Mouse (Mus musculus): ENCODE data around the gene Ckap4. TPM values are rescaled to one million over a fixed set of nuclear protein-coding genes. Genes with fewer than 3 reads are reported as not detected.
"Not testable (repeated sequence)": the region's sequence is repeated elsewhere in the genome, so short reads cannot be mapped to it uniquely, and the experiment has no call there.

Gene Ckap4
- total and polyA plus RNA-seq, 3 experiments = 20.8 to 44.7 (median 24.5) TPM

DNA sequence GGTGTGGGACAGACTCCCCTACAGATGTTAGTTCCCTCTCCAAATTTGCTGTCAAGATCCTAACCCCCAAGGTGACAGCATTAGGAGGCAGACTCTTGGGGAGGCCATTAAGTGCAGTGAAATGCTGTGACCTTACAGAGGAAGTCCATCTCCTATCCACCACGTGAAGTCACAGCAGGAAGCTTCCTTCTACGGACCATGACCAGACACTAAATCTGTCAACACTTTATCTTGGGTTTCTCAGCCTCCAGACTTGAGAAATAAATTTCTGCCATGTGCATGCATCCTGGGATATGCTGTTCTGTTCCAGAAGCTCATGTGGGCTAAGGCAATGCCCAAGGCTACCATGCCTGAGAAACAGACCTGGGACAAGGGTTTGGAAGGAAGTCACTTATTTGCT, 35.0 kb downstream of the Ckap4 start:
- DNase-seq = no peak

DNA sequence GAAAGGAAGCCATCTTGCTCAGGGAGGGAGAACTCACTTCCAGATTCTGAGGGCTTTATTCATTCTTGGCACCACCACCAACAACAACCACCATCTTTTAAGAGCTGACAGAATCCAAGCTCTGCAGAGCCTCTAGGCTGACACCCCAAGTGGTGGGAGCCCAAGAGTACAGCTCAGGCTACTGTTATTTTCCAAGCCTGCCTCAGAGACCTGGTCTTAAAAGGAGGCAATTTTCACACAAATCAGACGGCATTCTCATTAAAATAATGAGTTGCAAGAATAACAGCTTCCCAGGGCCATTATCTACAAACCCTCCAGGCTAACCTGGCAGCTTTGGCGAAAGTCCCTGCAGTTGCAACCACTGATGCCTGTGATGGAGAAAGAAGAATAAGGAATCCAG, 37.1 kb downstream of the Ckap4 start:
- DNase-seq = no peak

DNA sequence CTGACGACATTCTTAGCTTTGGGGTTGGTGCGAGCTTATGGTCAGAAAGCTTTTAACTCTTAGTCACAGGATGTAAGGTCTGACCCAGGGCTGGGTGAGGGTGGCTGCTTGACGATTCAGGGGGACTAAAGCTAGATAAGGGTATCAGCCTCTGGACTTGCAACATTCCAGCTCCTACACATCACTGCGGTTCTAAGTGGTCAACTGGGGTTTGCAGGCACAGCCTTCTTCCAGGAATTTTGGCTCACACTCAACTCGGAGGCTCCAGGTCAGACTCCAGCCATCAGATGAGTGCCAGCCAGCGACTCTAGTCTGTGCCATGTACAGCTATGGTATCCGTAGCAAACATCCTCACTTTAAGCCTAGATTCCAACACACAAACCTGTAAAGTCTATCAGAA, 39.4 kb downstream of the Ckap4 start:
- no peak for DNase-seq

DNA sequence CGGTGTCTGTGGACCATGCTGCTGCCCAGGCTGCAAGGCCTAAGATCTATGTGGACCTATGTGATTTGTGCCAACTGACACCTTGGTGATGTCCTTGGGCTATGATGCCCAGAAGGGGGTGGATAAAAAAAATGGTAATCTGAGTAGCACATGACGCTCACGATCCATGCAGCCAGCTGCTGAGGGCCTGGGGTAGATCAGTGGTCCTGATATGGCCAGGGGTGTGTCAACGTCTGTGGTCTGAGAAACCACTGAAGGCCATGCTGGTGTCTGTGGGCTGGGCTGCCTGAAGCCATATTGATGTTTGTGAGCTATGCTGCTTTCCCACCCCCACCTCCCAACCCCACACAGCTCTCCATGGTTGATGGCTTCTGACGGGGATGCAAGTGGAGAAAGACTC, 43.7 kb downstream of the Ckap4 start:
- DNase-seq = no peak

DNA sequence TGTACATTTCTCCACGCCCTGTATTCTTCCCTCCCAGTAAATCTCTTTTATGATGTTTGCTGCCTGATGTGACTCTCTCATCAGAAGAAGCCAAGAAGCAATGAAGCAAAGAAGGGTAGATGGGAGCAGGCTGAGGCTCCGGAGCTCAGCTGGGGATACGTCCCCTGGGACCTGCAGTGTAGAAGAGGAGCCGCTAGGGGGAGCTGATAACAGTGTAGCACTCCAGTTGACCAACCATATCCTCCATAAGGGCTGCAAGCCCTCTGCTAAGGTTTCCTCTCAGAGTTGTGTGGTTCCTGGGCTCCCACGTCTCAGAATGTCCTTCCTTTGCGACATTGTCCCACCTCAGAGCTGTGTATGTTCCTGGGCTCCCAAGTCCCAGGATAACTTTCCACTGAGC, 45.5 kb downstream of the Ckap4 start:
- peak; percentile 68 for DNase-seq

DNA sequence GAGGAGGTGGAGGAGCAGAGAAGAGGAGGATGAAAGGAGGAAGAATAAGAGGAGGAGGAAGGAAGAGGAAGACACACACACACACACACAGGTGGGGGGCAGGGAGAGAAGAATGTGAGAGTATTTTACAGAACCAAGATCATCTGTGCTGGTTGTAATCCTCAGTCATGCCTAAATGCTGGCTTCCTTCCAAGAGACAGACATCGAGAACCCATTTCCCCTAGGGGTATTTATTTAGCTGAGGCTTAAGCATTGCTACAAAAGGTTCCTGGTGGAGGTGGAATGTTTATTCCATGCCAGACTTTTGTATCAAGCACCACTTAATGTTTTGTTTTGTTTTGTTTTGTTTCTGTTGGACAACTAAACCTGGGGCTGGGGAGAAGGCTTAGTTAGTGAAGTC, 49.2 kb downstream of the Ckap4 start:
- DNase-seq = no peak

DNA sequence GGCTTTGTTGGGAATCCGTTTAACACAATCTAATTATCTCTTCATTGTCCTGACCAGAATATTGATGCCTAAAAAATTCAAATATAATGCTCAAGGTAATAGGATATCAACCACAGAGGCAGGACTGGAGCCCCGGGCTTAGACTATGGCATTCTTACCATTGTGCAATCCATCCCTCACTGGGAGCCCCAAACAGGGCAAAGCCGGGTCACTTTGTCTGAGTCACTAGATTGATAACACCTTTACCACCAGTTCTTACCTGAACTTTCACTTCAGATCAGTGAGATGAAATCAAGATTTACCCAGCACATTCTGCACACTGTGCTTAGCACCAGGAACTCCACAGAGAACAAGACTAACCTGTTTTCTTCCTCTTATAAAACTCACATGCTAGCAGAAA, 50.3 kb downstream of the Ckap4 start:
- DNase-seq = no peak

DNA sequence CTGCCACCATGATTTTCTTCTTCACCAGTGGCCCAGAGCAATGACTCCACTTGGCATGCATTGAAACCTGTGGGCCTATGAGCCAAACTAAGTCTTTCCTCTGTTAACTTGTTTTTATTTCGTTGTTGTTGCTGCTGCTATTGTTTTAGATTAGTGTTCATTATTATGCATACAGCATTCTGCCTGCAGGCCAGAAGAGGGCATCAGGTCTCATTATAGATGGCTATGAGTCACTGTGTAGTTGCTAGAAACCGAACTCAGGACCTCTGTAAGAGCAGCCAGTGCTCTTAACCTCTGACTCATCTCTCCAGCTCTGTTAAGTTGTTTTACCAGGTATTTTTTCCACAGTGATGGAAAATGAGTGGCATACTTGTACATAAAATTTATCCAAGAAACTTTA, 50.8 kb downstream of the Ckap4 start:
- DNase-seq = no peak

DNA sequence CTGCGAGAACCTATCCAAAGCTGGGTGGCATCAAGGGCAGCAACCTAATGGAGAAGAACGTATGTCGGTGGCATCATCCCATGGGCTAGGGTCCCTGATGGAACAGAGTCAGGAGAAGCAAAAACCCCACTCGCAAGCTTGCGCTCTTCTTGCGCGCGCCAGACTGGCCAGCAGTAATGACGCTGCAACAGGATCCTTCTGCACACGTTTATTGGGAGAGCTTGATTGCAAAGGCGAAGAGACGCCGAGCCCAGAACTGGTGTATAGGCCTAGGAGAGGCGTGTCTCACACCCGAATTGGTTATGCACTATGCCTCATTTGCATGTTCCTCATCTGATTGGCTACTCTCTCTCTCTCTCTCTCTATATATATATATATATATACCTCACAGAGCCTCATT, 51.4 kb downstream of the Ckap4 start:
- not testable (repeated sequence) for DNase-seq

DNA sequence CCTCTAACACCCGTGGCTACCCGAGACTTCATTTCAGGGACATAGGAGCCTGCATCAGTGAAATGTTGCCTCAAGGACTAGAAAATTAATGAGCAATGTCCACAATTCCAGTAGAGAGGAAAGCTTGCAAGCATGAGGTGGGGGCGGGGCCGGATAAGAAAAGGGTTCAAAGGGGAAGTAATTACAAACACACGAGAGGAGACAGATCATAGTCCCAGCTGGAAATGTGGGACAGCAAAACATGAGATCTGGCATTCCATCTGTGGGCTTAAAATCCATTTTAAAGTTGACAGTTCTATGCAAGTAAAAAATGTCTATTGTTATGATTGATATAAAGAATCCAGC, 52.6 kb downstream of the Ckap4 start:
- no peak for DNase-seq

DNA sequence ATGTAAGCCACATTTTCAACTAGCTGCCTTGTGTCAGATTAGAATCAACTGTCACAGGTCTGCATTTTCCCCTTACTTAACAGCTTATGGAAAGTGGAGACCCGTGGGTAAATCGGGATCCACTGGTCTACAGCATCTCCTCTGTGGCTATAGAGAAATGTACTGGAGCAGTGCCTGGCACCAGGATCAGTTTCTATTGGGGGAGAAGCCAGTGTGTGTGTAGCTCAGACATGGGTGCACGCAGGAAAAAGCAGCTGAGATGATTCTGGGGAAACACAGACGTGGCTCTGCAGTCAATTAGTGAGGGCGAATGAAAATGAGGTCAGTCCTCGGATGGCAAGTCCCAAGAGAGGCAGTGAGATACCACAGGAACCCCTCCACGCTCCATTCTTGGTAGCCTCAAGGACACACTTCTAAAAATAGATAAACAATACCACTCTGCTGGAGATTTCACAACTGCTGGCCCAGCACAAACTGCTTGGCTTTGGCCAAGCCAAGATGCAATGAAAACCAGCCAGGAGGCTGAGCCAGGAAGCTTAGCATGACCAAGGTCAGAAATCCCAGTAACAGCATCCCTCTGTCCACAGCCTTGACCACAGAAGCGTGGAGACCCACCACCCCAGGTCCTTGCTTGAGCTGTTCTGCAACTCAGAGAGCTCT, 53.1 kb downstream of the Ckap4 start:
- DNase-seq = peak; percentile 69

DNA sequence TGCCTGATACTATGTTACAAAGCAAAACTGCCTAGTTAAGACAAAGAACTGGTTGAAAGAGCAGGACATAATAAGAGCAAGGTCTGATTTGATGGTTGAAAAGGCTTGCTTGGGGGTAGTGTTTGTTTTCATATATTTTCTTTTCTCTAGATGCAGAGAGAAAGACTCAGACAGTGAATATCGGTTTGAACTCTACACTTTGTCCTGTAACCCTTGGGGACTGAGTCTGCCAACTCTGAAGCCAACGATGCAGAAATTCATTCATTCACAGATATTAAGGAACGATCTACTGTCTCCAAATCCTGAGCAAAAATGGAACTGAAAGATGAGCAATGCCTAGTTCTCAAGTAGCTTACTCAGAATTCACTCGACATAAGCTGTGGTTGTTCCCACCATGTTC, 53.7 kb downstream of the Ckap4 start:
- DNase-seq = no peak

DNA sequence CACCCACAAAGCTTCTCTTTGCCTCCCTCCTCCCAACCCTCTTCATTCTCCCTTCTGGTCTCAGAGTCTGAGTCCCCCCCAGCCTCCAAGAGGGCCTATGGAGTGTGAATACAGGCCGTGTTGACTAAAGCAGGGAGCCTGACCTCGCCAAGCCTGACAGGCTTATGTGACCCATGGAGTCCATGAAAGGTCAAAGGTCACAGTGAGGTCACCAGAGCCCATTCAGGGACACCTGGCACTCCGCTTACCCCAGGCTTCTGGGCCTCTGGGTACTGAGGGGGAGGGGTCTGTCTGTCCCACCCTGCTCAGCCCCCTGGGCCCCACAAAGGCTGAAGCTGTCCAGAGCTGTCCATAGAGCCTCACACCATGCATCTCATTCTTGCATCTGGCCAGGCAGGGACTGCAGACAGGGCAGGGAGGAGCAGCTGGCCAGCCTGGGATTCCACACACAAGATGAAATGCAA, 56.2 kb downstream of the Ckap4 start:
- DNase-seq = no peak

DNA sequence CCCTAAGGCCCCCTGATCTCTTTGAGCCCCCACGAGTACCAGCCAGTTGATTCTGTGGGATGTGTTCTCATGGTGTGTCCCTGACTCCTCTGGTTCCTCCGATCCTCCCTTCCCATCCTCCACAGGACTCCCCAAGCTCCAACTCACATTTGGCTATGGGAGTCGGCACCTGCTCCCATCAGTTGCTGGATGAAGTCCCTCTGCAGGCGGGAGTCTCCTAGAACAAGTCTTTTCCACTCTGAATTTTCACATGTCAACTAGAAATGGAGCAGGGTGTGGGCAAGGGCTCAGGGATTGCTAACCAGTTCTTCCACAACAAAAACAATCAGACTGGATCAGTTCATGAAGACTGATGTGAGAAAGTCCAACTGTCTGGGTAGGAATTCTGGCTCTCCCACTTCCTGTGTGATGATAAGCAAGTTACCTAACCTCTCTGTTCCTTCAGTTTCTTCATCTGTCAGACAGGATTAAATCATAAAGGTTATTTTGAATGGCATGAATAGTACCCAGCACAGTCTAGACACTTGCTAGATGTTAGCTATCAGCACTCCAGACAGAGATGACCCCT, 56.7 kb downstream of the Ckap4 start:
- DNase-seq = no peak

Other genes with a start within 250 kb of the Ckap4 start
- 10 to 100 TPM in 1 of 2 experiments, 1 to 10 TPM in 1; 6.6 to 12.2 TPM for gene Nuak1, start 93.5 kb downstream of the Ckap4 start, total RNA-seq (2021)
- 4.4 and 4.7 TPM in 2 replicates for gene Nuak1, start 93.5 kb downstream of the Ckap4 start, polyA plus RNA-seq (2012; rRNA removed)
- 10 to 100 TPM; 35.0 to 41.7 TPM for gene Tcp11l2, start 42.6 kb upstream of the Ckap4 start, total RNA-seq (2021)
- 35.9 and 48.1 TPM in 2 replicates for gene Tcp11l2, start 42.6 kb upstream of the Ckap4 start, polyA plus RNA-seq (2012; rRNA removed)
- 10 to 100 TPM; 23.1 to 28.0 TPM for gene Polr3b, start 88.2 kb upstream of the Ckap4 start, total RNA-seq (2021)
- gene Polr3b, start 88.2 kb upstream of the Ckap4 start, polyA plus RNA-seq (2012; rRNA removed) = 2.0 and 2.3 TPM in 2 replicates
- under 1 TPM in 1 of 2 experiments, not detected in 1; 0.10 TPM for gene Rfx4, start 222.0 kb upstream of the Ckap4 start, total RNA-seq (2021)
- gene Rfx4, start 222.0 kb upstream of the Ckap4 start, polyA plus RNA-seq (2012; rRNA removed) = 0.06 TPM in 1 of 2 replicates, not detected in the other

All from adrenal gland, adult 2 months (tissue).